ENCODE assay signal across 16 mouse cellular contexts in genomic region chr19:36213461-36213860, GRCm38 (mm10).
A peak's percentile ranks its signal among the peaks of the same experiment; 100 is the strongest.
DNase-seq lines count a peak whose midpoint lies in the region; ATAC-seq and TF ChIP-seq lines count a peak whose summit lies in the region.
"Had no signal": no experiment of that assay in that cellular context is flagged by ENCODE, and none has a peak within 500 bp of the region (broad histone marks: within the 10 kb centered on the region; RNA-seq: fewer than 3 reads in every experiment).

No protein-coding gene starts in this region.

- no peaks in the 10 kb centered on the region for H3K27me3 ChIP-seq in midbrain, embryonic 11.5 days (ENCODE audit: control insufficient read depth, insufficient read depth, low read length)
- H3K27me3 ChIP-seq in midbrain, embryonic 15.5 days (replicated peaks) = no peaks in the 10 kb centered on the region
- H3K27me3 ChIP-seq in forebrain, postnatal 0 days (ENCODE audit: insufficient read depth, low read length) = no peaks in the 10 kb centered on the region
- H3K27me3 ChIP-seq in midbrain, embryonic 16.5 days (ENCODE audit: control insufficient read depth, insufficient read depth, low read depth, low read length) = no peaks in the 10 kb centered on the region
- H3K27me3 ChIP-seq: embryonic facial prominence, embryonic 15.5 days had no signal

- ATAC-seq in midbrain, embryonic 11.5 days (ENCODE audit: low FRiP score) = 0 out of 2 replicates have a peak, but pooled peaks have one; percentile 23
- no peak for ATAC-seq in midbrain, embryonic 15.5 days (replicated peaks)
- no peak; the same call in 1 of the 2 replicates for ATAC-seq in forebrain, postnatal 0 days
- no peak for ATAC-seq in midbrain, embryonic 16.5 days

- no peak overlapping the region for H3K4me2 ChIP-seq in midbrain, embryonic 11.5 days
- H3K4me2 ChIP-seq in midbrain, embryonic 15.5 days = no peak overlapping the region
- H3K4me2 ChIP-seq in forebrain, postnatal 0 days (ENCODE audit: low read depth) = no peak overlapping the region
- H3K4me2 ChIP-seq in midbrain, embryonic 16.5 days (ENCODE audit: low read length) = no peak overlapping the region

- H3K9me3 ChIP-seq in midbrain, embryonic 11.5 days (ENCODE audit: control insufficient read depth, low read length) = no peaks in the 10 kb centered on the region
- no peaks in the 10 kb centered on the region for H3K9me3 ChIP-seq in midbrain, embryonic 15.5 days
- no peaks in the 10 kb centered on the region for H3K9me3 ChIP-seq in forebrain, postnatal 0 days (ENCODE audit: low read length)
- no peaks in the 10 kb centered on the region for H3K9me3 ChIP-seq in midbrain, embryonic 16.5 days (replicated peaks; ENCODE audit: control insufficient read depth, low read length, poor library complexity, severe bottlenecking)
- H3K9me3 ChIP-seq: embryonic facial prominence, embryonic 15.5 days; limb, embryonic 10.5 days had no signal

- H3K4me1 ChIP-seq in midbrain, embryonic 11.5 days (ENCODE audit: control insufficient read depth, insufficient read depth, low read length) = peaks cover 9% of the 10 kb centered on the region
- H3K4me1 ChIP-seq in midbrain, embryonic 15.5 days = peaks cover 22% of the 10 kb centered on the region
- H3K4me1 ChIP-seq in forebrain, postnatal 0 days (ENCODE audit: insufficient read depth) = 0 out of 2 replicates have a peak, but pooled peaks cover 6% of the 10 kb centered on the region
- peaks cover 20% of the 10 kb centered on the region for H3K4me1 ChIP-seq in midbrain, embryonic 16.5 days (ENCODE audit: control insufficient read depth, insufficient read depth, low read length)

- H3K27ac ChIP-seq in midbrain, embryonic 11.5 days (ENCODE audit: low read depth, low read length) = no peak overlapping the region
- H3K27ac ChIP-seq in midbrain, embryonic 15.5 days = no peak overlapping the region
- H3K27ac ChIP-seq in forebrain, postnatal 0 days (ENCODE audit: low read depth, low read length) = no peak overlapping the region
- H3K27ac ChIP-seq in midbrain, embryonic 16.5 days (ENCODE audit: low read length) = no peak overlapping the region
- H3K27ac ChIP-seq: liver, embryonic 14.5 days had no signal

- WGBS in midbrain, embryonic 11.5 days = 38% methylated on average over 8 of the region's 8 CpGs
- 7% methylated on average over 8 of the region's 8 CpGs for WGBS in midbrain, embryonic 15.5 days
- 7% methylated on average over 8 of the region's 8 CpGs for WGBS in forebrain, postnatal 0 days
- 10% methylated on average over 8 of the region's 8 CpGs for WGBS in midbrain, embryonic 16.5 days

- no peaks in the 10 kb centered on the region for H3K36me3 ChIP-seq in midbrain, embryonic 11.5 days (ENCODE audit: control insufficient read depth, insufficient read depth, low read length)
- no peaks in the 10 kb centered on the region for H3K36me3 ChIP-seq in midbrain, embryonic 15.5 days (replicated peaks)
- H3K36me3 ChIP-seq in forebrain, postnatal 0 days (ENCODE audit: insufficient read depth) = no peaks in the 10 kb centered on the region
- H3K36me3 ChIP-seq in midbrain, embryonic 16.5 days (ENCODE audit: control insufficient read depth, insufficient read depth, low read length) = no peaks in the 10 kb centered on the region
- H3K36me3 ChIP-seq: embryonic facial prominence, embryonic 15.5 days; limb, embryonic 10.5 days had no signal

- H3K9ac ChIP-seq in midbrain, embryonic 11.5 days (ENCODE audit: low read length) = no peak overlapping the region
- H3K9ac ChIP-seq in midbrain, embryonic 15.5 days = no peak overlapping the region
- H3K9ac ChIP-seq in forebrain, postnatal 0 days = no peak overlapping the region
- 0 out of 2 replicates have a peak overlapping the region, but pooled peaks have one; percentile 2 for H3K9ac ChIP-seq in midbrain, embryonic 16.5 days (ENCODE audit: low read depth, low read length)
- H3K9ac ChIP-seq: embryonic facial prominence, embryonic 15.5 days; liver, embryonic 14.5 days had no signal

- DNase-seq in heart, adult 11 months = peak; percentile 52
- no peak for DNase-seq in heart, adult 18-20 months
- no peak for DNase-seq in midbrain, embryonic 11.5 days (ENCODE audit: low spot score, missing footprints)
- DNase-seq in forebrain, postnatal 0 days = peak; percentile 48
- no peak for DNase-seq in testis, postnatal 10 days (ENCODE audit: low spot score)
- no peak for DNase-seq in urinary bladder, postnatal 14 days (ENCODE audit: low spot score)
- DNase-seq: adrenal gland, postnatal 14 days; B cell, adult 2 months; cerebellum, postnatal 25 days; lung, postnatal 14 days; retina, postnatal 1 day had no signal

- H3K4me3 ChIP-seq in midbrain, embryonic 11.5 days (ENCODE audit: low read depth, low read length) = no peak overlapping the region
- no peak overlapping the region for H3K4me3 ChIP-seq in midbrain, embryonic 15.5 days
- H3K4me3 ChIP-seq in forebrain, postnatal 0 days (ENCODE audit: low read depth, low read length) = no peak overlapping the region
- no peak overlapping the region for H3K4me3 ChIP-seq in midbrain, embryonic 16.5 days (ENCODE audit: low read depth, low read length)
- H3K4me3 ChIP-seq: embryonic facial prominence, embryonic 15.5 days; limb, embryonic 10.5 days had no signal

- no peak for TF ChIP-seq CTCF in forebrain, postnatal 0 days (IDR thresholded peaks at IDR 0.05; ENCODE audit: low read depth)

Comparison
In these comparisons a context has a peak if more than half of its experiments do, and no peak if none do; other contexts are left out.
1. DNase-seq: peak in heart, adult 11 months (single experiment) and forebrain, postnatal 0 days (single experiment); none in heart, adult 18-20 months (0 of 2), midbrain, embryonic 11.5 days (single experiment), testis, postnatal 10 days (single experiment) and urinary bladder, postnatal 14 days (single experiment).